Mouse (Mus musculus) stomach, embryonic 14.5 days (tissue): Measurements from ENCODE around the gene Smad6. TPM values are rescaled to one million over a fixed set of nuclear protein-coding genes. Genes with fewer than 3 reads are reported as not detected.
A peak's percentile ranks its signal among the peaks of the same experiment; 100 is the strongest.

Experiments used
- ATAC-seq: fragments of 200-750 bp; cut with Nextera tagmentation; 2 replicates; pipeline ENCODE4 v1.8.0; 2017; ENCODE audit warnings: low read depth, moderate TSS enrichment; ENCODE audit not compliant: insufficient number of reproducible peaks, insufficient read depth, low FRiP score
- H3K27ac ChIP-seq: fragments of 300-500 bp; sonication (generic); 2 replicates; pipeline ENCODE4 v1.5.1; 2014; ENCODE audit warnings: mild to moderate bottlenecking, low read length, moderate library complexity, mixed read lengths
- H3K27me3 ChIP-seq: fragments of 300-500 bp; sonication (generic); 2 replicates; pipeline ENCODE4 v1.6.1; 2014; ENCODE audit warnings: low read length, control low read depth, mixed read lengths; ENCODE audit not compliant: control insufficient read depth, insufficient read depth
- H3K36me3 ChIP-seq: fragments of 300-500 bp; sonication (generic); 2 replicates; pipeline ENCODE4 v1.6.1; 2014; ENCODE audit warnings: mild to moderate bottlenecking, control low read depth, low read length, moderate library complexity, mixed read lengths; ENCODE audit not compliant: control insufficient read depth, insufficient read depth
- H3K4me1 ChIP-seq: fragments of 300-500 bp; sonication (generic); 2 replicates; pipeline ENCODE4 v1.6.1; 2014; ENCODE audit warnings: low read length, control low read depth, mixed read lengths; ENCODE audit not compliant: control insufficient read depth, insufficient read depth
- H3K4me2 ChIP-seq: fragments of 300-500 bp; sonication (generic); replicated peaks from 2 replicates; pipeline ENCODE4 v1.6.1; 2014; ENCODE audit warnings: low read depth, low read length, control low read depth
- H3K4me3 ChIP-seq: fragments of 300-500 bp; sonication (generic); 2 replicates; pipeline ENCODE4 v1.5.1; 2014; ENCODE audit warnings: low read depth, low read length, control low read depth
- H3K9ac ChIP-seq: fragments of 300-500 bp; sonication (generic); replicated peaks from 2 replicates; pipeline ENCODE4 v1.6.1; 2014; ENCODE audit warnings: low read depth, mild to moderate bottlenecking, control low read depth, low read length, moderate library complexity, mixed read lengths
- H3K9me3 ChIP-seq: fragments of 300-500 bp; sonication (generic); 2 replicates; pipeline ENCODE4 v1.6.1; 2016; ENCODE audit warnings: low read depth, low read length, control low read depth; ENCODE audit not compliant: control insufficient read depth
- WGBS: fragments of 180-500 bp; shearing (Covaris S2); extraction: QIAGEN DNeasy Blood & Tissue Kit; methylation state at CpG from one replicate; pipeline ENCODE4 v1.1.7; 2014; 5-methylcytosine and 5-hydroxymethylcytosine counted together
- polyA plus RNA-seq: library from polyadenylated mRNA; unstranded; fragments of >200 nt; fragmentation: Nextera tagmentation; extraction: Ambion mirVana; gene quantifications from 2 replicates; pipeline ENCODE4 v1.2.1, GENCODE M21; 2014

The Smad6 gene
- polyA plus RNA-seq, 1 experiment from 2014 or later, result 7.5 TPM

- H3K9ac ChIP-seq, result no peak overlapping the region
- H3K4me2 ChIP-seq, result no peak overlapping the region
- no peak overlapping the region for H3K27ac ChIP-seq
- H3K9me3 ChIP-seq, result no peaks in the 10 kb centered on the region
- no peak overlapping the region for H3K4me3 ChIP-seq
- 80% methylated on average over 7 of the region's 7 CpGs for WGBS
- no peak for ATAC-seq
- H3K27me3 ChIP-seq, result no peaks in the 10 kb centered on the region
- 0 out of 2 replicates have a peak, but pooled peaks cover 3% of the 10 kb centered on the region for H3K4me1 ChIP-seq
- H3K36me3 ChIP-seq, result peaks cover 31% of the 10 kb centered on the region
Observed at GRCm38 (mm10) chr9:64001081-64001480, 20.8 kb downstream of the Smad6 start.

- 0 out of 2 replicates have a peak, but pooled peaks cover 3% of the 10 kb centered on the region for H3K4me1 ChIP-seq
- H3K36me3 ChIP-seq, result peaks cover 31% of the 10 kb centered on the region
- no peaks in the 10 kb centered on the region for H3K9me3 ChIP-seq
- no peak for ATAC-seq
- H3K4me3 ChIP-seq, result no peak overlapping the region
- WGBS, result 89% methylated on average over 5 of the region's 5 CpGs
- H3K27me3 ChIP-seq, result no peaks in the 10 kb centered on the region
- no peak overlapping the region for H3K4me2 ChIP-seq
- no peak overlapping the region for H3K27ac ChIP-seq
- no peak overlapping the region for H3K9ac ChIP-seq
Observed at GRCm38 (mm10) chr9:64000085-64000484, 21.8 kb downstream of the Smad6 start.

DNA sequence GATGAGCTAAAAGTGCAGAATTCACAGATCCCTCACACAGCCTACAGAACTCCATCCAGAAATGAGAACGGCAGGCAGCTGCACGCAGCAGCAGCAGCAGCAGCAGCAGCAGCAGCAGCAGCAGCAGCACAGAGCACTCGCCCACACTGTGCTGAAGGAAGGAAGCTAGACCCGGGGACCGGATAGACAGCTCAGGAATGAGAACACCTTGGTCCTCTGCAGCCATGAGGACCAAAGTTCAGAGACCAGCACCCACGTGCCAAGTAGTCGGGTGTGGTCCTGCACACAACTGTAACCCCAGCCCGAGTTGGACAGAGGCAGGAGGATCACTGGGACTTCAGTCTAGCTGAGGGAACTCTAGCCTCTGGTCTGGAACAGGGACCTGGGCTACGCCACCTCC, 22.7 kb downstream of the Smad6 start:
- WGBS, result 78% methylated on average over 9 of the region's 9 CpGs
- H3K4me1 ChIP-seq, result 0 out of 2 replicates have a peak, but pooled peaks cover 3% of the 10 kb centered on the region
- H3K27me3 ChIP-seq, result no peaks in the 10 kb centered on the region
- H3K9me3 ChIP-seq, result no peaks in the 10 kb centered on the region
- ATAC-seq, result no peak
- H3K27ac ChIP-seq, result no peak overlapping the region
- no peak overlapping the region for H3K4me2 ChIP-seq
- no peak overlapping the region for H3K9ac ChIP-seq
- no peak overlapping the region for H3K4me3 ChIP-seq
- H3K36me3 ChIP-seq, result peaks cover 24% of the 10 kb centered on the region

- no peak for ATAC-seq
- peaks cover 24% of the 10 kb centered on the region for H3K36me3 ChIP-seq
- H3K9me3 ChIP-seq, result no peaks in the 10 kb centered on the region
- WGBS, result 86% methylated on average over 14 of the region's 14 CpGs
- H3K27me3 ChIP-seq, result no peaks in the 10 kb centered on the region
- no peak overlapping the region for H3K4me2 ChIP-seq
- H3K4me3 ChIP-seq, result no peak overlapping the region
- peaks cover 5% of the 10 kb centered on the region; the same call in 1 of the 2 replicates for H3K4me1 ChIP-seq
- no peak overlapping the region for H3K27ac ChIP-seq
- H3K9ac ChIP-seq, result no peak overlapping the region
Observed at GRCm38 (mm10) chr9:63998026-63998425, 23.8 kb downstream of the Smad6 start.

DNA sequence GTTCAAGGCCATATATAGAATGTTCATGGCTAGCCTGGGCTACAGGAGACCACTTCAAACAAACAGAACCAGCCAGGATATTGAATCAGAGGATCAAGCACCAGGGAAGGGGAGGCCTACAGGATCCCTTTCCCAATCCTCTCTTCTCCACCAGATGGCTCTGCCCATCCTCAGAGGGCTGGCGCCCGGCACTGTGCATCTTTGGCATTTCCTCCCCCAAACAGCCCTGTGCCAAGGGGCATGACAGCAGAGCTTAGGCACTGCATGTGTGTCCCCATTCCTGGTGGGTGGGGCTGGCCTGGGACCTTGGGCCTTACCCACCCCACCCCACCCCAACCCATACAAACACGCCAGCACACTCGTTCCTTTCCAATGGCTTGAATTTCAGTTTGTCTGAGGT, 24.4 kb downstream of the Smad6 start:
- Histone ChIP-seq H3K36me3 (peaks cover 20% of the 10 kb centered on the region), H3K9ac (no peak overlapping the region)

DNA sequence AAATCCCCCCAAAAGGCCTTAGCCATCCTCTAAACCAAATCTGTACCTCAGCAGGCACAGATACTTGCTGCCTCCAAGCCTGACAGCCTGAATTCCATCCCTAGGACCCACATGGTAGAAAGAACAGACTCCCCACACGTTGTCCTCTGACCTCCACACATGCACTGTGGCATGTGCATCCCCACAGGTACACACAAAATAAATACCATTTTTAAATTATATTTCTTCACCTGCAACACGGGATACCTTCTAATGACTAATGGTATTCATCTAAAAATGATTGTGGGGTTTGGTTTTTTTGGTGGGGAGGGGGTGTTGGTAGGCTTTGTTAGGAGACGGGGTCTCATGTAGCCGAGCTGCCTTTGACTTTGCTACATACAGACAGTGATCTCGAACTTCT, 28.6 kb downstream of the Smad6 start:
- Histone ChIP-seq H3K4me1 (peaks cover 11% of the 10 kb centered on the region; the same call in 1 of the 2 replicates), H3K9ac (no peak overlapping the region), H3K9me3 (no peaks in the 10 kb centered on the region), H3K4me3 (no peak overlapping the region), H3K27ac (peak overlapping the region; percentile 63; the same call in 1 of the 2 replicates), H3K27me3 (no peaks in the 10 kb centered on the region), H3K36me3 (peaks cover 2% of the 10 kb centered on the region; the same call in 1 of the 2 replicates), H3K4me2 (no peak overlapping the region)
- 81% methylated on average over 5 of the region's 5 CpGs for WGBS
- ATAC-seq, result no peak

More for the DNA sequence above, 24.4 kb downstream of the Smad6 start:
- H3K27ac ChIP-seq, result no peak overlapping the region
- H3K4me1 ChIP-seq, result peaks cover 9% of the 10 kb centered on the region; the same call in 1 of the 2 replicates
- no peak for ATAC-seq
- no peak overlapping the region for H3K4me3 ChIP-seq
- WGBS, result 78% methylated on average over 4 of the region's 4 CpGs
- no peaks in the 10 kb centered on the region for H3K9me3 ChIP-seq
- no peaks in the 10 kb centered on the region for H3K27me3 ChIP-seq
- no peak overlapping the region for H3K4me2 ChIP-seq

GRCm38 (mm10) chr9:63992761-63993160, 29.1 kb downstream of the Smad6 start:
- peaks cover 8% of the 10 kb centered on the region; the same call in 1 of the 2 replicates for H3K4me1 ChIP-seq
- no peaks in the 10 kb centered on the region for H3K27me3 ChIP-seq
- peaks cover 2% of the 10 kb centered on the region; the same call in 1 of the 2 replicates for H3K36me3 ChIP-seq
- no peak overlapping the region for H3K4me2 ChIP-seq
- no peak overlapping the region for H3K9ac ChIP-seq
- ATAC-seq, result no peak
- peak overlapping the region; percentile 63; the same call in 1 of the 2 replicates for H3K27ac ChIP-seq
- 58% methylated on average over 4 of the region's 4 CpGs for WGBS
- H3K4me3 ChIP-seq, result no peak overlapping the region
- H3K9me3 ChIP-seq, result no peaks in the 10 kb centered on the region

GRCm38 (mm10) chr9:63991193-63991592, 30.7 kb downstream of the Smad6 start:
- H3K9me3 ChIP-seq, result no peaks in the 10 kb centered on the region
- peaks cover 2% of the 10 kb centered on the region; the same call in 1 of the 2 replicates for H3K36me3 ChIP-seq
- H3K27ac ChIP-seq, result no peak overlapping the region
- ATAC-seq, result no peak
- H3K4me3 ChIP-seq, result no peak overlapping the region
- 68% methylated on average over 4 of the region's 4 CpGs for WGBS
- no peak overlapping the region for H3K9ac ChIP-seq
- no peaks in the 10 kb centered on the region for H3K27me3 ChIP-seq
- H3K4me2 ChIP-seq, result no peak overlapping the region
- H3K4me1 ChIP-seq, result peaks cover 8% of the 10 kb centered on the region

GRCm38 (mm10) chr9:63989641-63990040, 32.2 kb downstream of the Smad6 start:
- Histone ChIP-seq H3K4me3 (no peak overlapping the region), H3K9me3 (no peaks in the 10 kb centered on the region), H3K36me3 (no peaks in the 10 kb centered on the region; the same call in 1 of the 2 replicates), H3K27me3 (no peaks in the 10 kb centered on the region), H3K4me1 (peaks cover 20% of the 10 kb centered on the region), H3K27ac (no peak overlapping the region), H3K9ac (no peak overlapping the region), H3K4me2 (no peak overlapping the region)
- WGBS, result 59% methylated on average over 8 of the region's 8 CpGs
- no peak for ATAC-seq
